Mouse (Mus musculus) Patski (cell line): Measurements from ENCODE around the gene Nfrkb. TPM values are rescaled to one million over a fixed set of nuclear protein-coding genes. Genes with fewer than 3 reads are reported as not detected.

Source experiments
- ATAC-seq: fragments of 100-300 bp; one replicate; pipeline ENCODE4 v1.8.0; 2021
- CTCF ChIA-PET: fragments of 350-600 bp; sonication (Branson Sonifier 250); formaldehyde crosslinking; loops from one replicate; lab custom pipeline; 2022; ENCODE audit warnings: inconsistent platforms; lab: Charles Lee
- POLR2A ChIA-PET: fragments of 350-600 bp; sonication (Branson Sonifier 250); formaldehyde crosslinking; loops from one replicate; lab custom pipeline; 2022; ENCODE audit warnings: antibody characterized with exemption, inconsistent platforms; lab: Charles Lee
- DNase-seq: peaks from one replicate; pipeline ENCODE4 v3.0.0-alpha.2; 2011; ENCODE audit warnings: low read depth, low spot score
- H3K27me3 ChIP-seq: fragments of 371-371 bp; one replicate; pipeline ENCODE4 v1.5.1; 2021
- CTCF ChIP-seq: fragments of 100-300 bp; IDR thresholded peaks from one replicate; pipeline ENCODE4 v1.5.1; 2021
- in situ Hi-C: fragments of 300-500 bp; cut with MboI; formaldehyde crosslinking; loops from 3 replicates; pipeline ENCODE4 v1.11.1; 2018; ENCODE audit warnings: low pct_unique_long_range_greater_than_20kb, mixed read lengths
- polyA plus RNA-seq: library from polyadenylated mRNA; unstranded; gene quantifications from one replicate; pipeline ENCODE4 v1.2.3, GENCODE M21; 2021

Gene Nfrkb
- polyA plus RNA-seq, 1 experiment from 2014 or later = 18.2 TPM

DNA sequence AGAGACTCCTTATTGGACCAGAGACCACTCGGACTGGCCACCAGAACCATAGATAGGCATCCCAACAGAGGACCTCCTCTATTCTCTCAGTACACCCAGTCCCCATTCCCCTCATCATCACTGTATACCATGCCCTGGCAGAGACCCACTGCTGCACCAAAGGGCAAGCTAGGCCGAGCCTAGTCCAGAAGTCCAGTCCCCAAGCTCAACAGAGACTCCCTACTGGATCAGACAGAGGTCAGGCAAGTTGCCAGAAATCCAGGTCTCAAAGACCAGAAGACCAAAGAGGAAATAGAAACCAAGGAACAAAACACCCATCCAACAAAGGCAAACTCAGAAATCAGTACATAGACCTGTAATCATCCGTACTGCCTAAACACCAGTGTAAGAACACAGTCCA, 14.3 kb upstream of the Nfrkb start:
- in situ Hi-C loops = no loop called here
- H3K27me3 ChIP-seq = no peaks in the 10 kb centered on the region
- CTCF ChIA-PET = interaction anchor here (1.0 kb wide), 1 partner anchor 28 kb away, joined by 3 read pairs; no protein-coding TSS in a partner anchor
- ATAC-seq = no peak
- no peak for DNase-seq
- no peak for TF ChIP-seq CTCF
- POLR2A ChIA-PET = interaction anchor here (0.5 kb wide), 1 partner anchor 698 kb away, joined by 3 read pairs; no protein-coding TSS in a partner anchor

DNA sequence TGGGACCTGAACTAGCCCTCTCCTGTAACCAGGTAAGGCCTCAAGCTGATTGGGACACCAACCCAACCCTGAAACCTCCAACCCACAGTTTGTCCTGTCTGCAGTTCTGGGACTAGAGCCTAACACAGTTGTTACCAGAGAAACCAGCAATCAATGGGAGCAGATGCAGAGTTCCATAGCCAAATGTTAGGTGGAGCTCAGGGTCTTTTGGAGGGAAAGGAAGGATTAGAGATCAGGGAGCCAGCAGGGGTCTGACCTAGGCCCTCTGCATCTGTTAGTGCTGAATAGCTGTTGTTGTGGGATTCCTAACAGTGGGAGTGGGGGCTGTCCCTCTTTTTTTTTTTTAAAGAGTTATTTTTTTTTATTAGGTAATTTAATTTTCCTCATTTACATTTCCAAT, 9.3 kb upstream of the Nfrkb start:
- ATAC-seq (no peak), DNase-seq (no peak)
- CTCF ChIA-PET = interaction anchor here (1.4 kb wide), 1 partner anchor 15 kb away, joined by 3 read pairs; no protein-coding TSS in a partner anchor
- in situ Hi-C loops = no loop called here
- TF ChIP-seq CTCF = no peak
- POLR2A ChIA-PET = no interaction called here
- H3K27me3 ChIP-seq = no peaks in the 10 kb centered on the region

DNA sequence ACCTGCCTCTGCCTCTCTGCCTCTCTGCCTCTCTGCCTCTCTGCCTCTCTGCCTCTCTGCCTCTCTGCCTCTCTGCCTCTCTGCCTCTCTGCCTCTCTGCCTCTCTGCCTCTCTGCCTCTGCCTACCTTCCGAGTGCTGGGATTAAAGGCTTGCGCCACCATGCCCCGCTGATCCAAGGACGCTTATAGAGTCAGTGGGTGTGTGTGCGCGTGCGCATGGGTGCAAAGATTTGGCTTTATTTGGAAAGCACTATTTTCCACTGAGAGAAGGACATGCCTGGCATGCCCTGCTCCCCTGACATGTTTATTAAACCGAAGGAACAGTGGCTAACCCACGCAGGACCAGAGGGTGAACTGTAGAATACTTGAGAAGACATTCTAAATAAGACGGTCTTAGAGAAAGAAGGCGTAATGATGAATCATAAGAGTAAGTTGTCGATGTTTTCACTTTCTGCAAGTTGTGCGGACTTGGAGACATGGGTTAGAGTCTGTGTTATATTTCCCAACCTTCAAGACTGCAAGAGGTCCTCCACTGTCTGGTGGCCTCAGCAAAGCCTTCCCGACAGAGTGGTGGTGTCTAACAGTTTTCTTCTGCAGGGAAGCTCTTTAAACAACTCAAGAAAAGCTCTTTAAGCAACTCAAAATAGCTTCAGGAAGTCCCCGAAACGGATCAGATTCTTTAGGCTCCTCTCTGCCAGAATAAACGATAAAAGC, 1.0 kb upstream of the Nfrkb start:
- ChIA-PET POLR2A (interaction anchor here (0.6 kb wide), 1 partner anchor 15 kb away, joined by 3 read pairs; no protein-coding TSS in a partner anchor), CTCF (interaction anchor here (1.1 kb wide), 1 partner anchor 15 kb away, joined by 5 read pairs; no protein-coding TSS in a partner anchor)
- no peaks in the 10 kb centered on the region for H3K27me3 ChIP-seq
- DNase-seq (no peak), ATAC-seq (no peak)
- in situ Hi-C loops = no loop called here
- TF ChIP-seq CTCF = no peak

DNA sequence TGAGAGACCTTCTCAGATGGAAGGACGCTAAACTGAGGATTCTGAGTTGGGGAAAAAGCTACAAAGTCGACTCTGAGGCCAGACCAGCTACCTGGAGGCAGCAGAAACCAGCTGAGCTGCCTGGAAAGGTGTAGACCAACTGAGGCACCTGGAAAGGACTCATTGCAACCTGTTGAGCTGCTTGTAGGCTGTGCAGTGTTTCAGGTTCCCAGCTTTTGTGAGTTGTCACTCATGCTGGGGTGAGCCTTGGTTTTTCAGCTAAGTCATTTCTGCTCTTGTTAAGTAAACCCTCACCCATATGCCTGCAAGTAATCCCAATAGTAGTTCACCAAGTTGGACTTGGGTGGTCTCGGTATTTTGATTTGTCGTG, 507 bp upstream of the Nfrkb start:
- TF ChIP-seq CTCF = no peak
- ChIA-PET POLR2A (interaction anchor here (0.6 kb wide), 1 partner anchor 15 kb away, joined by 3 read pairs; no protein-coding TSS in a partner anchor), CTCF (interaction anchor here (1.1 kb wide), 1 partner anchor 15 kb away, joined by 5 read pairs; no protein-coding TSS in a partner anchor)
- peak; percentile 22 for ATAC-seq
- in situ Hi-C loops = no loop called here
- no peak for DNase-seq
- H3K27me3 ChIP-seq = no peaks in the 10 kb centered on the region

DNA sequence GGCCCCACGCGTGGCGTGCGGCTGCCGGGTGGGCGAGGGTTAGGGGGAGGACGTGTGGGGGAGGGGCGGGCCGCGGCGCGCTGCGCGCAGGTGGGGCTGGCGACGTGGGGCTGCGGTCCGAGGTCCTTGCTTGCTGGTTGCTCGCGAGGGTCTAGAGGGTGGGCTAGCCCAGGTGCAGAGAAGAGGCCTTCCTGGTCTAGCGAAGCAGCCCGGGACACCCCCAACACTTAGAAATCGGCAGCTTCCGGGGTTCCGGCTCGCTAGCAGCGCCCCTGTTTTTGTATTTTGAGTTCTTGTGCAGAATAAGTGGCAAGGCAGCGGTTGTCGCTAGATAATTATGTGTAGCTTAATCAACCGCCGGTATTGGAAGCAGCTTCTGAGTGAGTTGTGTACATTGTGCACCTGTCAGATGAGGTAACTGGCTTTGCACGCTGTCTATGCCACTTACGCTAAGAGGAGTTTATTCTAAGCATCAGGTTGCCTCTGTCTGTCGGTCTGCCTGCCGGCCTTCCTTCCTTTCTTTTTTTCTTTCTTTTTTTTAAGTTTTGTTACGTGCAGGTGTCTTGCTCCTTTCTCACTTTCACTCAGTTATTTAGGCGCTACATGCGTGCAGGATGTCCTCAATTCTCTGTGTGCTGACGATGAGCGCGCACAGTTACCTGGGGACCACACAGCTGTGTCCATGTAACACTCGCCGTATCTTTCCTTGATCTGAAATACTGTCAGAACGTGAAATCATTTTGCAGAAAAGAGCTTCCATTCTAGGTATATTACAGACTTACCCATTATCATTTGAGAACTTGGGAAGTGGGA, 582 bp downstream of the Nfrkb start:
- DNase-seq = no peak
- ATAC-seq = peak; percentile 44
- no peak for TF ChIP-seq CTCF
- CTCF ChIA-PET = interaction anchor here (0.6 to 2.2 kb wide), 4 partner anchors 14 to 199 kb away, joined by 3 to 10 read pairs (median 6); no protein-coding TSS in a partner anchor
- POLR2A ChIA-PET = interaction anchor here (0.6 kb wide), 1 partner anchor 658 kb away, joined by 3 read pairs; no protein-coding TSS in a partner anchor
- in situ Hi-C loops = no loop called here
- no peaks in the 10 kb centered on the region for H3K27me3 ChIP-seq

DNA sequence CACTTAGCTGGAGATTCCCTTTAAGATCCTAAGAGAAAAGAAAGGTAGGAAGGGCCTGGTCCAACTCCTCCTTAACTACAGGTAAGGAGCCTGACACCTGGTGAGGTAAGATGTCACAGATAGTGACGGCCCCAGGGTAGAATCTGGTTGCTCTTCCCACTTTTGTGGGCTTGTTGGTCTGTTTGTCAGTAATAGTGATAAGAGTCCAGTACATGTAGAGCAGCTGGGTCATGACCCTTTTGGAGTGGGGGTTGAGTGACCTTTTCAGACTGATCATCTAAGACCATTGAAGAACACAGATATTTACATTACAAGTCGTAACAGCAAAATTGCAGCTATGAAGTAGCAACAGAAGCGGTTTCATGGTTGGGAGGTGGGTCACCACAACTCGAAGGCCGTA, 1.2 kb downstream of the Nfrkb start:
- TF ChIP-seq CTCF = no peak
- ATAC-seq = no peak
- CTCF ChIA-PET = interaction anchor here (1.7 to 2.2 kb wide), 2 partner anchors 13 to 18 kb away, joined by 6 to 10 read pairs; no protein-coding TSS in a partner anchor
- no peaks in the 10 kb centered on the region for H3K27me3 ChIP-seq
- in situ Hi-C loops = no loop called here
- POLR2A ChIA-PET = interaction anchor here (0.6 kb wide), 1 partner anchor 657 kb away, joined by 3 read pairs; no protein-coding TSS in a partner anchor
- no peak for DNase-seq

DNA sequence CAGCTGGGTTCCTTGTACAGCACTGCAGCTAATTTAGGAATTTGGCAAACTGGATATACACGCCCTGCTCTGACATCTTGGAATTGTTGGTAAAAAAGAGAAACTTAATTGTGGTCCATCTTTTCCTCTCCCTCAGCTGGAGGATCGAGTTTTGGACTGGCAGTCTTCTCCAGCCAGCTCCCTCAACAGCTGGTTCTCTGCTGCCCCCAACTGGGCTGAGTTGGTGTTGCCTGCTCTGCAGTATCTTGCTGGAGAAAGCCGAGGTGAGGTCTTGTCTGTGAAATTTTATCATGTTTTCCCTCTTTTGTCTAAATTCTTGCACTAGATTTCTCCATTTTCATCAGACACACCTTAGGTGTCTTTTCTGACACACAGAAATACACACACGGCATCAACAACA, 14.4 kb downstream of the Nfrkb start:
- no peaks in the 10 kb centered on the region for H3K27me3 ChIP-seq
- POLR2A ChIA-PET = no interaction called here
- in situ Hi-C loops = loop anchor here (5.0 to 10.0 kb wide), 2 partner anchors 137 to 524 kb away; no protein-coding TSS in a partner anchor
- DNase-seq (no peak), ATAC-seq (no peak)
- peak; percentile 90 for TF ChIP-seq CTCF
- CTCF ChIA-PET = interaction anchor here (0.7 to 2.7 kb wide), 16 partner anchors 8 to 252 kb away, joined by 3 to 10 read pairs (median 4); partner anchors contain the start of gene Nfrkb

DNA sequence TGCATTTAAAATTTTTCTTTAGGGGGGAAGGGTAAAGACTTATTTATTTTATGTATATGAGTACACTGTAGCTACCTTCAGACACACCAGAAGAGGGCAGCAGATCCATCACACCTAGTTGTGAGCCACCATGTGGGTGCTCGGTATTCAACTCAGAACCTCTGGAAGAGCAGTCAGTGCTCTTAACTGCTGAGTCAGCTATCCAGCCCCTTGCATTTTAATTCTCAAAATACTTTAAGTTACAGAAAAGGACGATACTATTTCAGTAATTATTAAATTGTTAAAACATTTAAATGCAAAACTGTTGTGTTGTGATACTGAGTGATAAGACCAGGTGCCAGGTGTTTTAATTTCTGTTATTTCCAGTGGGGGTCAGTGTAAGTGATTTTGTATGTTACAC, 18.3 kb downstream of the Nfrkb start:
- CTCF ChIA-PET = interaction anchor here (1.5 to 2.1 kb wide), 4 partner anchors 12 to 142 kb away, joined by 4 to 7 read pairs (median 6); no protein-coding TSS in a partner anchor
- no peak for ATAC-seq

DNA sequence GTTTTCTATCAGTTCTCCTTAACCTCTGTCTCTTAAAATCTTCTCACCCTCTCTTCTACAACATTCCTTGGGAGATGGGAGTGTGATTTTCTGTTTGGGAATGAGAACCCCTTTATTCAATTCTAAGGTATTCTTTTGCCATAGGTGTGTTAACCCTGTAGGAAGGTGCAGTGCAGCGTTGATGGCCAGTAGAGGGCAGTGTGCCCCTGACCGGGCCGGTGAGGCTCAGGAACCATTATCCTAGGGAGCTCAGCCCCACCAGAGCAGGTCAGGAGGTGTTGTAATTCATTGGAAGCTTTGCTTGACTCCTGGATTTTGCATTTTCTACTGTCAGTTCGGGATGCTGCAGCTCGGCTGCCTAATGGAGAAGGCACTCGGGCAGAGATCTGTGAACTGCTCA, 19.2 kb downstream of the Nfrkb start:
- CTCF ChIA-PET = interaction anchor here (0.8 to 2.1 kb wide), 9 partner anchors 8 to 141 kb away, joined by 3 to 7 read pairs (median 3); no protein-coding TSS in a partner anchor

More for the DNA sequence above, 18.3 kb downstream of the Nfrkb start:
- peak; percentile 32 for TF ChIP-seq CTCF
- DNase-seq = no peak
- POLR2A ChIA-PET = no interaction called here
- H3K27me3 ChIP-seq = no peaks in the 10 kb centered on the region
- in situ Hi-C loops = loop anchor here (5.0 to 10.0 kb wide), 2 partner anchors 133 to 520 kb away; no protein-coding TSS in a partner anchor

DNA sequence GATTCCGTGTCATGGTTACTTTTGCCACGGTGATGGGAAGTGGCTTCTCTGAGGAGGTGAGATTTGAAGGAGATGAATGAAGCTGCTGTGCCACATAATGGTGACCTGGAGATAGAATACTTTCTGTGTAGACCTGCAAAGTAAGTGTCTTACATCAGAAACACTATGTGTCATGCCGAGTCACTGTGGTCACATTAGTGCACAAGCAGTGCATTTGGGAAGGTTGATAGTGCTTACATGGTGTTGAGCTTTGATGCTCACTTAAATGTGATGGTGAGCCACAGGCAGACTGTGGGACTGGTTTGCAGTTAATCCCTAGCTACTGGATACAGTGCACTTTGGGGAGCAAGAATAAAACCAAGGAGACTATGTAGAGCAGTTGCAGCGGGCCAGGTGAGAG, 26.2 kb downstream of the Nfrkb start:
- in situ Hi-C loops = no loop called here
- CTCF ChIA-PET = no interaction called here
- no peaks in the 10 kb centered on the region for H3K27me3 ChIP-seq
- no peak for DNase-seq
- ATAC-seq = no peak
- POLR2A ChIA-PET = no interaction called here
- no peak for TF ChIP-seq CTCF

More for the DNA sequence above, 19.2 kb downstream of the Nfrkb start:
- H3K27me3 ChIP-seq = no peaks in the 10 kb centered on the region
- POLR2A ChIA-PET = no interaction called here
- TF ChIP-seq CTCF = peak; percentile 81
- no peak for ATAC-seq
- in situ Hi-C loops = loop anchor here (10.0 kb wide), 1 partner anchor 520 kb away; no protein-coding TSS in a partner anchor
- no peak for DNase-seq
